Mouse (Mus musculus): Measurements from ENCODE around the gene Lgi2. TPM values are rescaled to one million over a fixed set of nuclear protein-coding genes. Genes with fewer than 3 reads are reported as not detected.
A peak's percentile ranks its signal among the peaks of the same experiment; 100 is the strongest.

Gene Lgi2
- total RNA-seq, 2 experiments from 2014 or later, result 61.1 to 65.1 TPM

GRCm38 (mm10) chr5:52546950-52547349 lies 19.3 kb downstream of the Lgi2 start:
- intact Hi-C loops (cut with DNase I), result no loop called here
- DNase-seq (ENCODE audit: extremely low spot score in 1 of 2, low spot score in 2 of 2), result no peak

DNA sequence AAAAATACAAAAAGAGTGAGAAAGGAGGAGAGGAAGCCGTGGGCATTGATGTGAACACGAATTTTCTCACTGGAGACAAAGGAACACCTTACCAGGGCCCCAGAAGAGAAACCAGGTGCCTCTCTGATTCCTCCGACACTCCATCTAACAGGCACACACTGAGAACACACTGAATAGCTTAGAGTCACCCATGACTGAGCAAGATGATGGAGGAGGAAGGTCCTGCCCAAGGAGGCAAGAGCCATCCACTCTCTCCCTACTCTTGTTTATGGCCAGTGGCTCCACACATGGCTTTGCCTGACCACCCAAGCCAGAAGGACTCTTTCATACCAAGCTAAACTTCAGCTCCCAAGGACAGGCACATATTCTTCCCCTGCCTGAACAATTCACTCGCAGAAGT lies 22.5 kb downstream of the Lgi2 start:
- no peak for DNase-seq (ENCODE audit: extremely low spot score in 1 of 2, low spot score in 2 of 2)

DNA sequence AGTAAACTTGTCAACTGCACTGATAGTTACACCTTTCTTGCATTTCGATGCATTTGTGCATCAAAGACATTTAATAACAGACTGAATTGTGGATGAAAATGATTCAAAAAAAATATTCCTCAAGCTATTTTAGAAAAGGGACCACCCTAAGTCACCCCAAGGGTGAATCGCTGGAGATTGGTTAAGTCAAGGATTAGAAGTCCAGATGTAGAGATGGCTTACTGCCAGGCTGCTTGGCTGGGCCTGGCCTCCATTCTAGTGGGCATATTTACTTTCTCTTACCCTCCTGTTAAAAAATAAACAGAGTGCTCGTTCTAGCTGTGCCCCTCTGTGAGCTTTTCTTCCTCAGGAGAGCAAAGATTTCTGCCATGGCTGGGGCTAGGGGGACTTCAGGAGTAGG lies 26.1 kb downstream of the Lgi2 start:
- DNase-seq (ENCODE audit: extremely low spot score in 1 of 2, low spot score in 2 of 2), result no peak
- intact Hi-C loops (cut with DNase I), result no loop called here

More for the DNA sequence above, 22.5 kb downstream of the Lgi2 start:
- intact Hi-C loops (cut with DNase I), result no loop called here

DNA sequence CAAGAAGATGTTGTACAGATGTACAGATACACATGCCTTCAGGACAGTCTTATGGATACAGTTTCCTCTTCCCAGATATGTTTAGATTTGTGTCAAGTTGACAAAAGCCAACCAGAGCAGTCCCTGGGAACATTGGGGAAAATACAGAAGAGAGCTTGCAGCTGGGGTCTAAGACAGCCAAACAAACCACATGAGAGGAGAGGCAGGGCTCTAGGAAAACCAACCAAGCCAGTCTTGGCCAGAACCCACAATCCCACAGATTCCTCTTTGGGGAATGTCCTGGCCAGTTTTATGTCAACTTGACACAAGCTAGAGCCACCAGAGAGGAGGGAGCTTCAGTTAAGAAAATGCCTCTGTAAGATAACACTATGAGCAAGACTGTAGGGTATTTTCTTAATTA lies 26.8 kb downstream of the Lgi2 start:
- DNase-seq (ENCODE audit: extremely low spot score in 1 of 2, low spot score in 2 of 2), result no peak
- intact Hi-C loops (cut with DNase I), result loop anchor here (10.0 kb wide), 1 partner anchor 285 kb away; no protein-coding TSS in a partner anchor

DNA sequence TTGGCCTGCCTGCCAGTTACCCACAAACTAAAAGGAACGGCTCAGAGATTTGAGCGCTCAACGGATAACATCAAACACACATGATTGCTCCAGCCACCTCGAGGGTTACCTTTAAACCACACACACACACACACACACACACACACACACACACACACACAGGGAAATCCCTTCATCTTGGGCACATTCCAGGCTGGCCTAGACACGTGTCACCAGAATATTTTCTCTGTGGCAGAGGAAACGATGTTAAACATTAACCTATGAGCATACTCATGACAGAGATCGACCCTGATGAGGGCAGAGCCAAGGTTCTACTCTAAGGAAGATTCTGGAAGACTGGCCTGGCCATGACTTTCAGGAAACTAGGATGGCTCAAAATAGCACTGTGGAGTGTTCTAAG lies 29.2 kb downstream of the Lgi2 start:
- DNase-seq (ENCODE audit: extremely low spot score in 1 of 2, low spot score in 2 of 2), result no peak
- intact Hi-C loops (cut with DNase I), result loop anchor here (10.0 kb wide), 1 partner anchor 288 kb away; no protein-coding TSS in a partner anchor

DNA sequence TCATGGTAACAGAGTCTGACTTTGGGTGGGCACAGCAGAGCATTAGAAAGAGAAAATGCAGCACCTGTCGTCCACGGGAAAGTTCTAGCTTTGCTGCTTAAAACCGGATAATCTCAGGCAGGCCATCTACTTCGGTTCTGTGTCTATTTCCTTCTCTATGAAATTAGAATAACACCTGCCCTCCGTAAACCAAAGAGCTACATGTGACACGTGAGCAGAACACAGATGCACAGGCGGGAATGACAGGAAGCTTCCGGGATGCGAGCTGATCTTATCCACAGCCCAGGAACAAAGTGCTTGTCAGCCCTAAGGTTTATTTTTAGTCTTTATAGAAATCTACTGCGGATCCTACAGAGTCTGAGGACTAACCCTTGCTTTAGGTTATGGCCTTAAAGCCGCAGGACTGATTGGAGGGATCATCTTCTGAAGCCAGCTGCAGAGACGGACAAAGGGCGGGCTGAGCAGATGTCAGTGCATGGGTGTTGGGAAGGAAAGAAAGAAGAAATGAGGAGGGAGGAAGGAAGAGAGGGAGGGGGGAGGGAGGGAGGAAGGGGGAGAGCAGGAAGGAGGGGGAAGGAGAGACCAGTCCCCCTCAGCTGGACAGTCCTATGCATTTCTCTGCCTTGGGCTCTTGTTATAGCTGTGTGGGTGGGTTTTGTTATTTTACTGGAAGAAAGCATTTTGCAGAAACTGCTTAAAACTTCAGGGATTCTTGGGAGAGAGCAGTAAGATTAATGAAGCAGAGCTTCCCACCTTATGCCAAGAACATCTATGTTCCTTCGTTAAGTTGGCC lies 31.3 kb downstream of the Lgi2 start:
- intact Hi-C loops (cut with DNase I), result loop anchor here (10.0 kb wide), 1 partner anchor 290 kb away; no protein-coding TSS in a partner anchor
- DNase-seq (ENCODE audit: extremely low spot score in 1 of 2, low spot score in 2 of 2), result no peak

DNA sequence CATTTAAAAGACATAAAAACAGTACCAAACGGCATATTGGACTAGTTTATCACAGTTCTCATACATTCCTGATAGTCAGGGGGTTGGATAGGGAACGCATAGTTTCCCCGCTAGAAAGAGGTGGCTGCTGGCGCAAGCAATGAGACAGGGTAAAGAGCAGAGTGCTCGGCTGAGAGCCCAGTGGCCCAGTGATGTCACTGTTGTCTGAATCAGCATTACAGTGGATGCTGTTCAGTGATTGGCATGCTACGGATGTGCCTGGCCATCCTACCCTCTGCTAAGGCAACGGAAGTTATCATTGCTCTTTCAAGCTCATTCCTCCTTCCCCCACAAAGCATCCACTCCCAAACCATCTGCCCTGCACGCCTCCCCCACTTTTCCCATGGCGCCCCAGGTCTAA lies 32.6 kb downstream of the Lgi2 start:
- no peak for DNase-seq (ENCODE audit: extremely low spot score in 1 of 2, low spot score in 2 of 2)
- intact Hi-C loops (cut with DNase I), result loop anchor here (10.0 kb wide), 1 partner anchor 291 kb away; no protein-coding TSS in a partner anchor

DNA sequence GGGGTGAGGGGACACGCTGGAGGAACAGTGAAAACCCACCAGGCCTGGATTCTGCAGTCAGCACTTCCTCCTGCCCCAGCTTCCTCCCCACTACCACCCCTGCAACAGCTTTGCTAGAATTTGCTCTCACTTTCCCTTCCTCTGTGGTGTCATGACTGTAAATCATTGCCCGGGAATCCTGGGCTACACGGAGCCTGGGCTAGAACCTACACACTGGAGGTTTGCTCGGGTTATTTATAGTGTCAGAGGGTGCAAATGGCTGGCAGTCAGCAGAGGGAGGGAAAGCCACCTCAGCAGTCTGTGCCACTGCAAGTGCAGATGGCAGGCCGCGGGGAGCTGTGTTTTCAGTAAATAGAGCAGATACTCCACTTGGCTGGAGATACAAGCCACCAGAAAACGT lies 37.7 kb downstream of the Lgi2 start:
- intact Hi-C loops (cut with DNase I), result no loop called here
- DNase-seq (ENCODE audit: extremely low spot score in 1 of 2, low spot score in 2 of 2), result no peak

DNA sequence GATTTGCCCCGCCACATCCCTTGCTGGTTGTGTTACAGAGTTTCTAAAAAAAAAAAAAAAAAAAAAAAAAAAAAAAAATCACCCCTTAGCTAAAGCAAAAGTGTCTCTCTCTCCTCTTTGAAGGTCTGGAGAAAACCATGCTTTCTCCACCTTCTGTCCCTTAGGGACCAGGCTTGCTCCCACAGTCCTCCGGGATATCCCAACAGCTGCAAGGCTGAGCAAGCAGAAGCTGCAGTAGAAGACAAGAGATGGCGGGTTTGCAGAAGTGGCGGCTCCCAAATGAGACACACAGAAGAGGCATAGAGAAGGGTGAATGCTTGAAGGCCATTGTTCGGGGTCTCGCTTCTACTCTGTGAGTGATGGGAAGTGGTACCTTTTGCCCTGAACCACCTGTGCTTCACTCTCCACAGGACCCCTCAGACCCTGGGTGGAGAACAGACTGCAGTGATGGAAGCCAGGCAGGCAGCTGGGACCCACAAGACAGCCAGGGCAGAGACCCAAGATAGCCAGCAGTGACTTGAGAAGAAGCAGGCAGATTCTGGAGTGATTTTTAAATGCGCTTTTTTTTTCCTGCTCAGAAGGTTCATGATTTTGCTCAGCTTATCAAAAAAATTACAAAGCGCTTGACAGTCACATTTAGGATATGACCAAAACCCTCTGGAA lies 39.8 kb downstream of the Lgi2 start:
- intact Hi-C loops (cut with DNase I), result no loop called here
- DNase-seq (ENCODE audit: extremely low spot score in 1 of 2, low spot score in 2 of 2), result no peak

GRCm38 (mm10) chr5:52524207-52524606 lies 42.1 kb downstream of the Lgi2 start:
- intact Hi-C loops (cut with DNase I), result loop anchor here (5.0 kb wide), 1 partner anchor 407 kb away; no protein-coding TSS in a partner anchor
- peak; percentile 48 to 56 for DNase-seq (ENCODE audit: extremely low spot score in 1 of 2, low spot score in 2 of 2)

DNA sequence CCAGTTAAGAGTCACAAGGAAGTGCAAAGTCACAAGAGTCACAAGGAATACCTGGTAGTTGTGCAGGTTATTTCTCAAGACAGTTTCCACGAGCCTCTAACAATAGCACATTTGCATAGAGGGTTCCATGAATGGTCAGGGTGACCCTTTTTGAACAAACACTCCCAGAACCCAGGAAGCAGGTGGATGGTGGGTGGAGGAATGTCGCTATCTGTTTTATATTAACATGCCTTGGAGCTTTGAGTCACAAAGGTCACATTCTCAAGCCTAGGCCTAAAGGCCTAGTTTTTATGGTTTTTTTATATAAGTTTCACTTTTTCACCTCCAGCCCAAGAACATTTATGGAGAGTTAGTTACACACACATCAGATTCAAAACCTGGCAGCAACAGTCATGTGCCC lies 46.3 kb downstream of the Lgi2 start:
- no peak for DNase-seq (ENCODE audit: extremely low spot score in 1 of 2, low spot score in 2 of 2)
- intact Hi-C loops (cut with DNase I), result loop anchor here (5.0 kb wide), 1 partner anchor 403 kb away; no protein-coding TSS in a partner anchor

GRCm38 (mm10) chr5:52516072-52516476 lies 50.2 kb downstream of the Lgi2 start:
- peak; percentile 16 to 45 for DNase-seq (ENCODE audit: extremely low spot score in 1 of 2, low spot score in 2 of 2)
- intact Hi-C loops (cut with DNase I), result no loop called here

DNA sequence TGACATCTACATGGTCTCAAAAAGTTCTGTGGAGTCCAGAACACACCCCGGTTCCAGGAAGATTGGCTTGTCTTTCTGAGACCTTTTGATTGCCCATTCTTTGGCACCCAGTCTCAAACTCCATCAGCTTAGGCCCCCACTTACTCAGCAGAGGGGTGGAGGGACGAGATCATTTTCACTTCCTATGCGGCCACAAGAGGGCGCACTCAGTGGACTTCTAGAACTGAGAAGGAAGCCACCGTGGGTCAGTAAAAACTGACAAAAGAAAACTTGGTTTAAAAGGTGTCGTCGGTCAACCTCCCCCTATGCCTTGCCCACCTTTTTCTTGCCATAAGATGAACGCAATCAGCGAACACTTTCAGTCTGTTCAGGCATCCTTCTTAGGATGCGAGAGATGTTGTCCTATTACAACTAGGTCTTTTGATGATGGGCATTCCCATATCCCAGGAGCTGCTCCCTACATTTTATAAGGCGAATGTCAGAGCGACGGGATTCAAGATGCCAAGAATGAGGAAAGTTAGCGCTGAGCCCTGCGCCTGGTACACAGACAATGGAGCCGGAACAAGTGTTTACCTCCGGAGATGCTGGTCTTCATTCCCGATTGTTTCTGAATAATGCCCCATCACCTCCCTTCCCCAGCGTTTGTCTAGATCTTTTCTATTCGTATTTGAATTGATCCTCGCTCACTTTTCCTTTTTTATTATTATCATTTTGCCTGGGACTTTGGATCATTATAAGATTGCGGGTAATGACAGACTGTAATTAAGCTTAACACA lies 50.8 kb downstream of the Lgi2 start:
- intact Hi-C loops (cut with DNase I), result no loop called here
- peak; percentile 53 to 81 for DNase-seq (ENCODE audit: extremely low spot score in 1 of 2, low spot score in 2 of 2)

GRCm38 (mm10) chr5:52511089-52511488 lies 55.2 kb downstream of the Lgi2 start:
- intact Hi-C loops (cut with DNase I), result no loop called here
- peak in 1 of 2 experiments; percentile 36 for DNase-seq (ENCODE audit: extremely low spot score in 1 of 2, low spot score in 2 of 2)

DNA sequence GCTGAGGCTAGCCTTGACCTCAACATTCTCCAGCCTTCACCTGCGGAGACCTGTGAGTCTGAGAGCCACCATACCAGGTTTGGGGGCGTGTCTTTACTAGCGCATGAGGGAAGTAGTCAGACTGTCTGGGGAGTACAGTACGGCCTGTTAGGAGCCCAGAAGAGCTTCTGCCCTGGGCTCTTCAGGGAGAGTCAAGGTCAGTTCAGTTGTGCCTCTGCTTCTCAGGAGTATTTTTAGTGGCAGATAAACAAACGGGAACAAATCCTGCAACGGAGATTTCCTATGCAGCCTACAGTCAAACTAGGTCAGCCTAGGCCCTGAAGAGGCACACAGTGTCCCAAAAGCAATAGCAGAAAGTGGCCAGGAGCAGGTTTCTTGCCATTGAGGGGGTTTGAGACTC lies 56.8 kb downstream of the Lgi2 start:
- DNase-seq (ENCODE audit: extremely low spot score in 1 of 2, low spot score in 2 of 2), result no peak
- intact Hi-C loops (cut with DNase I), result no loop called here

- DNase-seq (ENCODE audit: extremely low spot score in 1 of 2, low spot score in 2 of 2), result no peak
- intact Hi-C loops (cut with DNase I), result no loop called here
These were observed 61.6 kb downstream of the Lgi2 start for GRCm38 (mm10) chr5:52504666-52505065.

- DNase-seq (ENCODE audit: extremely low spot score in 1 of 2, low spot score in 2 of 2), result peak in 1 of 2 experiments; percentile 25
- intact Hi-C loops (cut with DNase I), result no loop called here
These were observed 62.1 kb downstream of the Lgi2 start for GRCm38 (mm10) chr5:52504148-52504547.

- intact Hi-C loops (cut with DNase I), result no loop called here
- no peak for DNase-seq (ENCODE audit: extremely low spot score in 1 of 2, low spot score in 2 of 2)
These were observed 70.6 kb downstream of the Lgi2 start for GRCm38 (mm10) chr5:52495671-52496070.

DNA sequence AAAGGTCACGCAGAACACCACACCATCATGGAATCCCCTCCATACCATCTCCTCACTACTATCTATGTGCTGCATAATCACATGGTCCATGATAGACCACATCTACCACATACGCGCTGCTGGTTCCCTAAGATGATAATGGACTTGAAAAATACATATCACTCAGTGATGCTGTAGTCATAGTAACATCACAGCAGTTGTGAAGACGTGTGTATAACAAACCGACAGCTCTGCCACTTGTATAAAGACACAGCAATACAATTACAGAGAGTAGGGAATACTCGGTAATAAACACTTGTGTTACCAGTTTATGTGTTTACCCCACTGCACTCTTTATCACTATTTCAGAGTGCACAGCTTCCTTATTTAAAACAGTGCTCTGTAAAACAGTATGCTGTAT lies 74.8 kb downstream of the Lgi2 start:
- DNase-seq (ENCODE audit: extremely low spot score in 1 of 2, low spot score in 2 of 2), result no peak
- intact Hi-C loops (cut with DNase I), result no loop called here
